Mouse (Mus musculus) c-Kit-negative CD71-positive TER-119-positive erythroid progenitor cells, embryonic 14.5 days (primary cell): Measurements from ENCODE around the gene Pias4.
"Not testable (repeated sequence)": the region's sequence is repeated elsewhere in the genome, so short reads cannot be mapped to it uniquely, and the experiment has no call there.

Experiments used
- DNase-seq: peaks from one replicate; pipeline ENCODE4 v3.0.0-alpha.2; 2013; ENCODE audit warnings: low read depth, low spot score

Gene Pias4

DNA sequence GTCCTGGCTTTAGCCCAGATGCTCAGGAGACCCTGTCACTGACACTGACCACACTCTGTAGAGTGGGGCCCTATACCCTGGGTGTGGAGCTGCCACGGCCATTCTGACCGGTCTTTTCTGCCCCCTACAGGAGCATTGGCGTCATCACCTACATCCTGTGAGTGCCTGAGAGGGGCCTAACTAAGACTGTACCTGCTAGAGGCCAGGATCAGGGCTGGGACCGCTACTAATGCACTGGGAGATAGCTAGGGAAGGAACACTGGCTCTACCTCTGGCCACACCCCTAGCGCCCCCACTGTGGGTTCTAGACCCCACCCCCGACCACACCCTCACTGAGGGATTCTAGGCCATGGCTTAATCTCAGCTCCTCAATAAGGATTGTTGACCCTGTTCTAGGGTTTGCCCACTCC, 23.2 kb upstream of the Pias4 start:
- DNase-seq, result no peak

DNA sequence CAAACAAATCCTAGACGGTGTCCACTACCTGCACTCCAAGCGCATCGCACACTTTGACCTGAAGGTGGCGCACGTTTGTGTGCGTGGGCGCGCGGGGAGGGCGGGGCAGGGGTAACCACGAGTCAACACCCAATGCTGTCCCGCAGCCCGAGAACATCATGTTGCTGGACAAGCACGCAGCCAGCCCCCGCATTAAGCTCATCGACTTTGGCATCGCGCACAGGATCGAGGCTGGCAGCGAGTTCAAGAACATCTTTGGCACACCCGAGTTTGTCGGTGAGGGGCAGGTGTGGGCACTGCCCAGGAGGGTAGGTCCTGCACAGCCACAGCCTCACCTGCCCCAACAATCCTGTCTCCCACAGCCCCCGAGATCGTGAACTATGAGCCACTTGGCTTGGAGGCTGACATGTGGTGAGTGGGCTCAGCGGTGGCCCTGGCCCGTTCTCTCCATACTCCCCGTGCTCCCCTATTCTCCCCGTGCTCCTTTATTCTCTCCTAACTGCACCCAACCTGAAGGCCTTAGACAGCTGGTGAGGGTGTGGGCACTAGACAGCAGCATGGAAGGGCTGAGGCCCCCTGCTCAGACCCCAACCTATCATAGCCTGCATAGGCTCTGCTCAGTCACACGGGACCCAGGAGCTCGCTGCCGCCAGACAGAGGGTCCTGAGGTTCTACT, 22.7 kb upstream of the Pias4 start:
- no peak for DNase-seq

DNA sequence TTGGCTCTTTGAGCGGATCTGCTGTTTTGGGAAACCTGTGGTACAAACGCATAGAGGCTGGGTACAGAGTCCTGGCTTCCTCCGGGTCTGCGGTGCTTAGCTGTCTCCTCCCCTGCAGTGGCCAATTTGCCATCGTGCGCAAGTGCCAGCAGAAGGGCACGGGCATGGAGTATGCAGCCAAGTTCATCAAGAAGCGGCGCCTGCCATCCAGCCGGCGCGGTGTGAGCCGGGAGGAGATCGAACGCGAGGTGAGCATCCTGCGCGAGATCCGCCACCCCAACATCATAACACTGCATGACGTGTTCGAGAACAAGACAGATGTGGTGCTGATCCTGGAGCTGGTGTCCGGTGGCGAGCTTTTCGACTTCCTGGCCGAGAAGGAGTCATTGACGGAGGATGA, 22.1 kb upstream of the Pias4 start:
- no peak for DNase-seq

DNA sequence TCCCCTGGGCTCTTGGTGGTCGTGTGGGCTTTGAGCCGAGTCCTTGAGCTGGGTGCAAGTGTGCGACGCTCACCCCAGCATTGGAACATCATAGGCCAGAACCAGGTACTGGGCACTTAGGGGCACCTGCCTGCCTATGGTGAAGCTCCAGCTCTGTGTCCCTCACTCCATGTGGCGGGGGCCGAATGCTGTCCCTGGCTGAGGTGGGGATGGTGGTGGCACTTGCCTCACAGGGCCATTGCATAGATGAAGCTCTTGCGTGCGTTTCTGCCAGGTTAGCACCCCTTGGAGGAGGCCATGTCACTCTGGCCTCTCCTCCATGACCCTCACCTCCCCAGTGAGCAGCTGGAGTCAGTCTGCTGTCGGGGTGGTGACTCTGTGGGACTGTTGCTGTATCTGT, 19.4 kb upstream of the Pias4 start:
- DNase-seq, result no peak

DNA sequence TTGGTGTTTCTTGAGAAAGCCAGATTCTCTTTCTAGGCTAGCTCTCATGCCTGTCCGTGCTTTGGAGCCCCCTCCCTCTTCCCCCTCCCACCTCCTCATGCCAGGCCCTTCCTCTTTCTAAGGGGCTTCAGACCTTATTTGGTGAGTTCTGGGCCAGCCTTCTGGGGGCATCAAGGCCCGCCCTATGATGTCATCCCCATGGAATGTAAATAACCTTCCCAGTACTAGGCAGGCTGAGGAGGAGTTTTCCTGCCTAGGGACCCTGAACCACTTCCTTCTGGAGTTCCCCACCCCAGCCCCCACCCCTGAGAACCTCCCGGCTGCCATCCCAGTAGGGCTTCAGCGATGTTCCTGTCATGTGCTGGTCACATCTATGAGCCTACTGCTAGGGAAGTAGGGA, 17.0 kb upstream of the Pias4 start:
- no peak for DNase-seq

DNA sequence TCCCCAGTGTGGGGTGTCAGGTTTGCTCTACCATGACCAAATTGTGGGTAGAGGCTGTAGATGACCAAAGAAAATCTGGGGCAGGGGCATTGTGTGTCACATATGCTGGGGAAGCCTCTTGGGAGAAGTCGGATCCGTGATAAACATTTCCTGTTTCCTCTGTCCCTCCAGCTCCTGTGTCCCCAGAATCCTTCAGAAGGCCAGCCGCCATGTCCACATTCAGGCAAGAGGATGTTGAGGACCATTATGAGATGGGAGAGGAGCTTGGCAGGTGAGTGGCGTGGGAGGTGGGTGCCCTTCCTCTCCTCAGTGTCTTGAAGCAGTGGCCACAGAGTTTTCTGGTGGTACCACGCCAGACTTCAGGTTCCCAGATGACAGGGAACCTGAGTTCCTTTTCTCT, 16.1 kb upstream of the Pias4 start, which contains the start of gene 4930442H23Rik:
Gene 4930442H23Rik (minus strand): TSS at position 45 of the 400 bp plus-strand sequence.
- DNase-seq, result no peak

DNA sequence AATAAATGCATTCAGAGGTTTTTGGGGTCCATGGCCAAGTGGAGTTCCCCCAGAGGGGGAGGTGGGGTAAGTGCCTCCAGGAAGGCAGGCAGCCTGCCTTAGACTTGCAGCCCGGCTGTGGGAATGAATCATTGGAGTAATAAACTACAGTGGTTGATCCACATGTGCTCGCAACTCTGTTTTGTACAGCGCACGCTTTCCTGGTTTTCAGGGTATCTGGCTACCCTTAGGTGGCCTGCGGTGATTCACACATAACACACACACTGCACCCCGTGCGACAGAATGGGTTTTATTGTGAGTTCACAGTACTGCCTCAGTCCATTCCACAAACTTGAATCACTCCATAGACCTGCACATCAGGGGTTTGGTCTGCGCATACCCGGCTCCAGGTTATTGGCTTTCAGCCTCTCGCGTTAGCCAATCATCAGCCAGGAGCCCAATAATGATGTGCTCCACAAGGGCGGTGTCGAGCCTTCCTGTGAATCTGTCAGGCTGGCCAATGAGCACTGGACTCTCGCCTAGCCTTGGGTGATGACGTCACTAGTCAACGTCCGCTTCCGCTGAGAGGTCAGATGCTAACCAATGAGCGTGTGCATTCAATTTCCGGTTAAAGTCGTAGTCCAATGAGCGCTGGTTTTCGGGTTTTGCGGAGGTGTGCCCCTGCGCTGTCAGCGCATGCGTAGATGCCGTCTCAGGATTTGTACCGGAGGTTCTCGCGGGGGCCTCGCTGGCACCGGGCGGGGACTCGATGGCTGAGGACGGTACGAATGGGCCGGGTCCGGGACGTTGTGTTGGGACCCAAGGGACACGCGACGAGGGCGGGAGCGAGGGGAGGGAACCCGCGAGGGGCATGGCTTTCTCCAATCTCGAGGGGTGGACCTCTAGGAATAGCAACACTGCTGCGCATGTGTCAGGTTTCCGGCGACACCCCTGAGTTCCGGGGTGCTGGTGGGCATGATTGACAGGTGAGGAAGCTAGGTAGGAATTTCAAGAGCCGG, 14.9 kb upstream of the Pias4 start, which contains the start of gene Dapk3:
Gene Dapk3 (plus strand): TSS at position 670 of the 998 bp plus-strand sequence.
- DNase-seq, result peak; percentile 97

DNA sequence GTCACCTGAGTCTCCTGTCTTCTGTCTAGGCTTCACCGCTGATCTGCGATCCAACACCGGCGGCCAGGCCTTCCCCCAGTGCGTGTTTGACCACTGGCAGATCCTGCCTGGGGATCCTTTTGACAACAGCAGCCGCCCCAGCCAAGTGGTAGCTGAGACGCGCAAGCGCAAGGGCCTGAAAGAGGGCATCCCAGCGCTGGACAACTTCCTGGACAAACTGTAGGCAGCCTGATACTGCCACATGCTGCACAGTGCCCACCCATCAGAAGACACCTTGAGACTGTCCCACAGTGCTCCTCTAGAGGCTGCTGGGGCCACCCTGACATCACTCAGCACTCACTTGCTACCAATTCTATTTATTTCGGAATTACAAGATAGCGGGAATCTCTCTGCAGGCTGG, 14.1 kb upstream of the Pias4 start:
- not testable (repeated sequence) for DNase-seq

DNA sequence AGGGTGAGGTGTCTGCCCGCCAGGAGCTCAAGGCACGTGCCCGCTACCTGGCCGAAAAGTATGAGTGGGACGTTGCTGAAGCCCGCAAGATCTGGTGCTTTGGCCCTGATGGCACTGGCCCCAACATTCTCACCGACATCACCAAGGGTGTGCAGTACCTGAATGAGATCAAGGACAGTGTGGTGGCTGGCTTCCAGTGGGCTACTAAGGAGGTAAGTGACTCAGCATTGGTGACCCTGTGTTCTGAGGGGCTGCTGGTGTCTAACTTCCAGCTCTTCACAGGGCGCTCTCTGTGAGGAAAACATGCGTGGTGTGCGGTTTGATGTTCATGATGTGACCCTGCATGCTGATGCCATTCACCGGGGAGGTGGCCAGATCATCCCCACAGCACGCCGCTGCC, 13.2 kb upstream of the Pias4 start:
- no peak for DNase-seq

DNA sequence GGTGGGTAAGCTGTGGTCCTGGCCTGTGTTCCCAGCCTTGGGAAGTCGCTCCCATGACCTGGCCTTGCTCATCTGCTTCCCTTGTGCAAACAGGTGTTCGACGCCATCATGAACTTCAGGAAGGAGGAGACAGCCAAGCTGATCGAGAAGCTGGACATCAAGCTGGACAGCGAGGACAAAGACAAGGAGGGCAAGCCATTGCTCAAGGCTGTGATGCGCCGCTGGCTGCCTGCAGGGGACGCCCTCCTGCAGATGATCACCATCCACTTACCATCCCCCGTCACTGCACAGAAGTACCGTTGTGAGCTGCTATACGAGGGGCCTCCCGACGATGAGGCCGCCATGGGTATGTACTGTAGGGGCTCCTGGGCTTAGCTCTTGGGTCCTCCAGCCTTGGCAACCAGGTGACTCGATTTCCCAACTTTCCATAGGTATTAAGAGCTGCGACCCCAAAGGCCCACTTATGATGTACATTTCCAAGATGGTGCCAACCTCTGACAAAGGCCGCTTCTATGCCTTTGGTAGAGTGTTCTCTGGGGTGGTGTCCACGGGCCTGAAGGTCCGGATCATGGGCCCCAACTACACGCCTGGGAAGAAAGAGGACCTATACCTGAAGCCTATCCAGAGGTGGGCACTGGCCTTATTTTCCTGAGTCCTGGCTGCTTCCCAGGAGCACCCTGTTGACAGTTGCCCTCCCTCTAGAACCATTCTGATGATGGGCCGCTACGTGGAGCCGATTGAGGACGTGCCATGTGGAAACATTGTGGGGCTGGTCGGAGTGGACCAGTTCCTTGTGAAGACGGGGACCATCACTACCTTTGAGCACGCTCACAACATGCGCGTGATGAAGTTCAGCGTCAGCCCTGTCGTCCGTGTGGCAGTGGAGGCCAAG, 12.0 kb upstream of the Pias4 start:
- DNase-seq, result no peak

DNA sequence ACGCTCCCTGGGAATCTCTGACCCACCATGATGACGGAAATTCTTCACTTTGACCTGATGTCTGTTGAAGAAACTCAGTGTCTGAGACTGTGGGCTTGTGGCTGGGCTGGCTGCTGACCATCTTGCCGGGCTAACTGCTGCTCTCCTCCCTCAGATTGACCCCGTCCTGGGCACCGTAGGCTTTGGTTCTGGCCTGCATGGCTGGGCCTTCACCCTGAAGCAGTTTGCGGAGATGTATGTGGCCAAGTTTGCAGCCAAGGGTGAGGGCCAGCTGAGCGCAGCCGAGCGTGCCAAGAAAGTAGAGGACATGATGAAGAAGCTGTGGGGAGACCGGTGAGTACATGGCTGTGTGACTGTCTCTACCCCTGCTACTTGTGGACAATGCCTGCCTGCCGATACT, 11.2 kb upstream of the Pias4 start:
- DNase-seq, result no peak

DNA sequence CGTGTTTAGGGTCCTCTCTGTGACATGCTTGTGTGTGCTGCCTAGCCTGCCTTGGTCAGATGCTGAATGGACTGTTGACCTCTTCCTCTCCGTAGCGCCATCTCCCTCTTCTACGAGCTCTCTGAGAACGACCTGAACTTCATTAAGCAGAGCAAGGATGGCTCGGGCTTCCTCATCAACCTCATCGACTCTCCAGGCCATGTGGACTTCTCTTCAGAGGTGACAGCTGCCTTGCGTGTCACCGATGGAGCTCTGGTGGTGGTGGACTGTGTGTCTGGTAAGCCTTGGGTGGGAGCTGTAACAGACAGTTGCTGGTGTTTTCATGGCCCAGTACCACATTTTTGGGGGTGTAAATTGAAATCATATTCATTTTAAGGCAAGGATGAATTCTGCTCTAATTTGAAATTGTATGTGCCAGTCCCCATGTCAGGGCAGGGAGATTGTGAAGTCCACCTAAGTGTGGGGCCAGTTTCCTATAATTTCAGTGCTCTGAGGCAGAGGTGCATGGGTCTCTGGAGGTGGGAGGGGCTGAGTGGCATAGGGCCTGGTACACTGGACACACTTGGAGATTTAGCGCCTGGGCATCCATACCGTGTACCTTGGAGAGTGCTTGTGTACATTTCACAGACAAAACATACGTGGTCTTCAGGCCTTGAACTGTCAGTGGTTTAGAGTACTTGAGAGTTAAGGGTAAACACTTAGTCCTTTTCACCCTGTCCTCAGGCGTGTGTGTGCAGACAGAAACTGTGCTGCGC, 10.4 kb upstream of the Pias4 start:
- no peak for DNase-seq

DNA sequence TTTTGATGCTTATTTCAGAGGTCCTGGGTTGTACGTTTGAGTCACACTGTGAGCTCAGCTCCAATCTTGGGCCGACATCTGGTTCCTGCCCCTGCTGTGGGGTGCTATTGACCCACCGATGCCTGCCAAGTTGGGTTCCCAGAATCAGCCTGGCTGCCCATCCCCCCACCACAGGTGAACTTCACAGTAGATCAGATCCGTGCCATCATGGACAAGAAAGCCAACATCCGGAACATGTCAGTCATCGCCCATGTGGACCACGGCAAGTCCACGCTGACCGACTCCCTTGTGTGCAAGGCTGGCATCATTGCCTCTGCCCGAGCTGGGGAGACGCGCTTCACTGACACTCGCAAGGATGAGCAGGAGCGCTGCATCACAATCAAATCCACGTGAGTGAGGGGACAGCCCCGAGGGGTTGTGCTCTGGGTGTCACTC, 9.8 kb upstream of the Pias4 start:
- DNase-seq, result no peak

DNA sequence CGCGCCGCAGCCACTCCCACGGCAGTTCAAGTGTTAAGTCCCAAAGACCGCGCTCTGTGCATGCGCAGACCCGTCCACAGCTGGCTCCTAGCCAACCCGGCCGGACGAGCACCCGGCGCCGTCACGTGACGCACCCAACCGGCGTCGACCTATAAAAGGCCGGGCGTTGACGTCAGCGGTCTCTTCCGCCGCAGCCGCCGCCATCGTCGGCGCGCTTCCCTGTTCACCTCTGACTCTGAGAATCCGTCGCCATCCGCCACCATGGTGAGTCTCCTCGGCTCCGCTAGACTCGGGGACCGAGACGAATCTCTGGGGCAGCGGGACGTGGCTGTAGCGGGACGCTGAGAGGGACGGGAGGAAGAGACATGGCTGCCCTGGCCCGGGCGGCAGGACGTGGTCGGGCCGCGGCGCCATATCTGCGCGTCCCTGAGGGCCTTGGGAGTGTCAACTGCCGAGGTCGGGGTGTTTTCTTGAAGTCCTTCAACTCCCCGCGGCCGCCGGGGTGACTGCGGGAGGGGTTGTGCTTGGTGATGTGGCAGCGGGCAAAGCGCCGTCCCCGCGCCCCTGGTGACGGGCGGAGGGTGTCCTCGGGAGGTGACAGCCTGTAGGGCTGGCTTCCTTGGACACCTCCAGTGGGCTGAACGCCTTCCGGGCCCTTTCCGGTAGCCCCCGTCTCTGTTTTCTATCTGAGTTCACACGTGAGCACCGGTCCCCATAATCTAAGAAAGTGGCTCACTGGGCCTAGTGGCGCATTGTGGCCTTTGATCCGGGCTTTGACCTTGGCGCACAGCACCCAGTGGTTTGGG, 8.9 kb upstream of the Pias4 start, which contains the start of gene Eef2:
Gene Eef2 (plus strand): TSS at position 166 of the 806 bp plus-strand sequence.
- DNase-seq, result peak; percentile 95

DNA sequence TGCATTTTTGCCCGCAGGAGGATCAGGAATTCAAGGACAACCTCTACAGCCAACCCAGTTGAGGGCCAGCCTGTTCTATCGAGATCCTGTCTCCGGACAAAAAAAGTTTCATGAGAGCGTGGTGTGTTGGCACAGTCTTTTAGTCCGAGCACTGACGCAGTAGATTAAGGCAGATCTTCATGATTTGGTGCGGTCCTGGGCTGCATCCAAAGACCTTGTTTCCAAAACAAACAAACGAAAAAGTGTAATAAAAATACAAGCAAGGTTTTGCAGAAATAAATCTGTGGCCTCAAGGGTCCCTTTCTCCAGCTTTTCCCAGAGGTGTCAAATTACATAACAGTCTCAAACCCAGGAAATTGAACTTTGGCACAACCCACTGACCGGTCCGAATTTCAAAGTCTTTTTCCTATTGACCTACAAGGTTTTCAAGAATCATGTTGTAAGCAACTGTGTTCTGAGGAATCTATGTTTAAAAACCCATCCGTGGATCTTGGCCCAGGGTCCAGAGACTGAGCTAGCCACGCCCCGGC, 8.3 kb upstream of the Pias4 start:
- DNase-seq, result no peak

DNA sequence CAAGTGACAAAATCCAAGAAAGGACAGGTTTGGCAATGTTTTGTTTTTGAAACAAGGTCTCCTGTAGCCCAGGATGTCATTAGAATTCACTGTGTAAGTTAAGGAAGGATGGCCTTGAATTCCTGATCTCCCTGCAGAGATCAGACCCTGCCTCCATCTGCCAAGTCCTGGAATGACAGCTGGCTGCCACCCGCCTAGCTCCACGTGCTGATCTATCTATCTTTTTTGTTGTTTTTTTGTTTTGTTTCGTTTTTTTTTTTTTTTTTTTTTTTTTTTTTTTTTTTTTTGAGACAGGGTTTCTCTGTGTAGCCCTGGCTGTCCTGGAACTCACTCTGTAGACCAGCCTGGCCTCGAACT, 7.6 kb upstream of the Pias4 start:
- DNase-seq, result not testable (repeated sequence)

DNA sequence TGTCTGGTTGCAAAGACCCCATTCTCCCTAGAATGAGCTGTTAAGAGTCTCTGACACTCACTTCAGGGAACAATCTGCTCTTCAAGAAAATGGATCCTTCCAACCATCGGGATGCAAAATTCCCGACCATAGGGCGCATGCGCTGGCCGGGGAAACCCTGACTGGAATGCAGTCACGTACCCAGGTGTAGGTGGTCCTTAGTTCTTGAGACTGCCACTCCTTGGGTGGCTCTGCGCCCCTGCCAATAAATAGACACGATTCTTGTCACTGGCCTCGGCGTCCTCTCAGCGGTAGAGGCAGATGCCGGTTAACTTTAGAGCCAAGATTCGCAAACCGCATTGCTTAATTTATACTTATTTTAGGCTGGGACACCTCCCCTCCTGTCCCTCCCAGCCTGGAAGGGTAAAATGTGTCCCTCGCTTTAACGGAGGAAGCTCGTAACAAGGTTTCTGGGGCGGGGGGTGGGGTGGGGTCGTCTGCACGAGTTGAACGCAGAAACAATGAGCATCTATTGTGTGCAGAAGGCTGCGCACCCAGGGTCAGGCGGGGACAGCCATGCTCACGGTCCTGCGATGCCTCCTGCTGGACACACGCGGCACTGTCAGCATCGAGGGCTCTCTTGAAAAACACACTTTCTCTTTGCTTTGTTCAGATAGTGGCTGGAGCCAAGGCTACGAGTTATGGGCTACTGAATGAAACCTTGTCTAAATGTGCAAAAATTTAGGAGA, 7.1 kb upstream of the Pias4 start:
- DNase-seq, result peak; percentile 69

DNA sequence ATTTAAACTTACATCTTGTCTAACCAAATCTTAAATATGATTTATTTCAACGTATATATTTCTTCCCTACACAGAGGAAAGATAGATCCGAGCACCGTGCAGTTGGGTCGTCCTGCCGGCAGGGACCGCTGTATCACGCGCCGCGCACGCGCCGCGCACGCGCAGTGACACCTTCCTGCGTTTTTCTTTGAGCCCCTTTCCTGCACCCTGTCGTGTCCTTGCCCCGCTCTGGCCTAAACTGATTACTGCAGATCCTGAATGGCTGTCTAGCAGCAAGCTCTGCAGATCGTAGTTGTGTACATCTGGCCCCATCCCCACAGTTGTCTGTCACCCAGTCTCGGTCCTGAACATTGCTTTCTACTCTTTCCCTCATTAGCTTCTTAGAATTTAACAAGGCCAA, 5.4 kb upstream of the Pias4 start:
- peak; percentile 64 for DNase-seq

DNA sequence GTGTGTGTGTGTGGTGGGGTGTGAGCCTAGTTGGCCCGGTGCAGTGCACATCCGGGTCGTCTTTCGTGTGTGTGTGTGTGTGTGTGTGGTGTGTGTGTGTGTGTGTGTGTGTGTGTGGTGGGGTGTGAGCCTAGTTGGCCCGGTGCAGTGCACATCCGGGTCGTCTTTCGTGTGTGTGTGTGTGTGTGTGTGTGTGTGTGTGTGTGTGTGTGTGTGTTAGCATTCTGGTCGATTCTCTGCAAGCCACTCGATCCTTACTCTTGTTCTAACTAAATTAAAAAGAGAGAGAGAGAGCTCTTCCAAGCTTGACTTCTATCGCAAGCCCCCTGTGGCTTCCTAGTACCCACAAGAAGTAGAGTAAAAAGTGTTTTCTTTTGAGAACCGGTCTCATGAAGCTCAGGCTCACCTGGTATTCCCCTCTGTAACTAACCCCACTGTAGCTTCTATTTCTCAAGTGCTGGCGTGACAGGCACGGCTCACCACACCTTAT, 1.7 kb upstream of the Pias4 start:
- DNase-seq, result not testable (repeated sequence)
